Mouse (Mus musculus) embryonic facial prominence, embryonic 14.5 days (tissue): ENCODE data around the gene Elf2. TPM values are rescaled to one million over a fixed set of nuclear protein-coding genes. Genes with fewer than 3 reads are reported as not detected.

ENCODE experiments used
- ATAC-seq: fragments of 200-750 bp; cut with Nextera tagmentation; 2 replicates; pipeline ENCODE4 v1.8.0; 2017; ENCODE audit warnings: low read depth, moderate number of reproducible peaks, moderate TSS enrichment
- DNase-seq: peaks from one replicate; pipeline ENCODE4 v3.0.0-alpha.2; 2015; ENCODE audit warnings: low spot score
- H3K27ac ChIP-seq: fragments of 300-500 bp; sonication (generic); replicated peaks from 2 replicates; pipeline ENCODE4 v1.5.1; 2014; ENCODE audit warnings: low read depth, mild to moderate bottlenecking, low read length, moderate library complexity
- H3K27me3 ChIP-seq: fragments of 300-500 bp; sonication (generic); replicated peaks from 2 replicates; pipeline ENCODE4 v1.6.1; 2014; ENCODE audit warnings: low read length; ENCODE audit not compliant: control insufficient read depth, insufficient read depth
- H3K36me3 ChIP-seq: fragments of 300-500 bp; sonication (generic); 2 replicates; pipeline ENCODE4 v1.6.1; 2014; ENCODE audit warnings: low read length, mixed read lengths; ENCODE audit not compliant: control insufficient read depth, insufficient read depth
- H3K4me1 ChIP-seq: fragments of 300-500 bp; sonication (generic); 2 replicates; pipeline ENCODE4 v1.6.1; 2014; ENCODE audit warnings: antibody characterized with exemption, low read length; ENCODE audit not compliant: control insufficient read depth, insufficient read depth
- H3K4me2 ChIP-seq: fragments of 300-500 bp; sonication (generic); 2 replicates; pipeline ENCODE4 v1.6.1; 2014; ENCODE audit warnings: low read depth, mild to moderate bottlenecking, low read length, moderate library complexity, mixed read lengths
- H3K4me3 ChIP-seq: fragments of 300-500 bp; sonication (generic); 2 replicates; pipeline ENCODE4 v1.5.1; 2014; ENCODE audit warnings: low read depth, mild to moderate bottlenecking, low read length
- H3K9ac ChIP-seq: fragments of 300-500 bp; sonication (generic); 2 replicates; pipeline ENCODE4 v1.6.1; 2014; ENCODE audit warnings: low read depth, mild to moderate bottlenecking, low read length, moderate library complexity, mixed read lengths
- H3K9me3 ChIP-seq: fragments of 300-500 bp; sonication (generic); 2 replicates; pipeline ENCODE4 v1.6.1; 2016; ENCODE audit warnings: low read length; ENCODE audit not compliant: control insufficient read depth
- WGBS: fragments of 180-500 bp; shearing (Covaris S2); extraction: QIAGEN DNeasy Blood & Tissue Kit; methylation state at CpG from one replicate; pipeline ENCODE4 v1.1.7; 2014; 5-methylcytosine and 5-hydroxymethylcytosine counted together
- polyA plus RNA-seq: library from polyadenylated mRNA; unstranded; fragments of >200 nt; fragmentation: Nextera tagmentation; extraction: Ambion mirVana; gene quantifications from 2 replicates; pipeline ENCODE4 v1.2.1, GENCODE M21; 2014

Elf2 gene
- polyA plus RNA-seq, 1 experiment from 2014 or later: 56.8 TPM

DNA sequence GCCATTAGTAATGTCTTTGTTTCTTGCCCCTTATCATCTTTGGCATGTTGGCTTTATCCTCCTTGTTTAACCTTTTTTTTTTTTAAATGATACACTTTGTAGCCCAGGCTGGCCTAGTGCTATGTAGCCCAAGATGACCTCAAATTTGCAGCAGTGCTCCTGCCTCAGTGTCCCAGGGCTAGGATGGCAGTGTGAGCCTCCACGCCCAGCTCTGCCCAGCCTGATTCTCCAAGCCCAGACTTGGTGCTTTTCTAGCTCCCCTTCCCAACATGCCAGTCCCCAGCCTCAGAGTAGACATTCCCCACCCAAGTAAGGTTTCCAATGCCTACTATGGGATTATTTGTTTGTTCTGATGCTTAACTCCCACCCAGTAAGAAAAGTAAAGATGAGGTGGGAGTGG is 88.2 kb downstream of the Elf2 start:
- no peak for DNase-seq
- Histone ChIP-seq H3K9ac (no peak overlapping the region), H3K4me2 (no peak overlapping the region), H3K9me3 (no peaks in the 10 kb centered on the region), H3K27me3 (no peaks in the 10 kb centered on the region), H3K4me3 (no peak overlapping the region), H3K27ac (no peak overlapping the region), H3K4me1 (0 out of 2 replicates have a peak, but pooled peaks cover 3% of the 10 kb centered on the region), H3K36me3 (peaks cover 76% of the 10 kb centered on the region)
- no peak for ATAC-seq
- 96% methylated on average over 1 of the region's 1 CpGs for WGBS

- no peaks in the 10 kb centered on the region for H3K27me3 ChIP-seq
- 0 out of 2 replicates have a peak, but pooled peaks cover 3% of the 10 kb centered on the region for H3K4me1 ChIP-seq
- no peak overlapping the region for H3K9ac ChIP-seq
- no peak overlapping the region for H3K4me3 ChIP-seq
- no peaks in the 10 kb centered on the region for H3K9me3 ChIP-seq
- ATAC-seq: no peak
- DNase-seq: no peak
- no peak overlapping the region for H3K27ac ChIP-seq
- H3K4me2 ChIP-seq: no peak overlapping the region
- WGBS: 83% methylated on average over 5 of the region's 5 CpGs
- H3K36me3 ChIP-seq: peaks cover 64% of the 10 kb centered on the region
These were observed 89.4 kb downstream of the Elf2 start for GRCm38 (mm10) chr3:51251057-51251456.

- Histone ChIP-seq H3K4me1 (0 out of 2 replicates have a peak, but pooled peaks cover 3% of the 10 kb centered on the region), H3K27ac (no peak overlapping the region), H3K9me3 (no peaks in the 10 kb centered on the region), H3K36me3 (peaks cover 54% of the 10 kb centered on the region), H3K4me2 (no peak overlapping the region), H3K27me3 (no peaks in the 10 kb centered on the region), H3K9ac (no peak overlapping the region), H3K4me3 (no peak overlapping the region)
- DNase-seq: no peak
- 93% methylated on average over 13 of the region's 13 CpGs for WGBS
- no peak for ATAC-seq
These were observed 90.6 kb downstream of the Elf2 start for GRCm38 (mm10) chr3:51249866-51250265.

GRCm38 (mm10) chr3:51249460-51249859 is 91.0 kb downstream of the Elf2 start:
- H3K36me3 ChIP-seq: peaks cover 50% of the 10 kb centered on the region
- ATAC-seq (no peak), DNase-seq (no peak)

GRCm38 (mm10) chr3:51248600-51248999 is 91.9 kb downstream of the Elf2 start:
- Histone ChIP-seq H3K27me3 (no peaks in the 10 kb centered on the region), H3K36me3 (peaks cover 41% of the 10 kb centered on the region), H3K9me3 (no peaks in the 10 kb centered on the region), H3K4me3 (no peak overlapping the region), H3K27ac (no peak overlapping the region), H3K4me2 (no peak overlapping the region), H3K4me1 (0 out of 2 replicates have a peak, but pooled peaks cover 3% of the 10 kb centered on the region), H3K9ac (no peak overlapping the region)
- ATAC-seq: no peak
- 84% methylated on average over 6 of the region's 6 CpGs for WGBS
- DNase-seq: no peak

More at GRCm38 (mm10) chr3:51249460-51249859, 91.0 kb downstream of the Elf2 start:
- no peak overlapping the region for H3K9ac ChIP-seq
- H3K27ac ChIP-seq: no peak overlapping the region
- no peak overlapping the region for H3K4me2 ChIP-seq
- 88% methylated on average over 11 of the region's 11 CpGs for WGBS
- no peaks in the 10 kb centered on the region for H3K9me3 ChIP-seq
- no peaks in the 10 kb centered on the region for H3K27me3 ChIP-seq
- H3K4me3 ChIP-seq: no peak overlapping the region
- 0 out of 2 replicates have a peak, but pooled peaks cover 3% of the 10 kb centered on the region for H3K4me1 ChIP-seq

DNA sequence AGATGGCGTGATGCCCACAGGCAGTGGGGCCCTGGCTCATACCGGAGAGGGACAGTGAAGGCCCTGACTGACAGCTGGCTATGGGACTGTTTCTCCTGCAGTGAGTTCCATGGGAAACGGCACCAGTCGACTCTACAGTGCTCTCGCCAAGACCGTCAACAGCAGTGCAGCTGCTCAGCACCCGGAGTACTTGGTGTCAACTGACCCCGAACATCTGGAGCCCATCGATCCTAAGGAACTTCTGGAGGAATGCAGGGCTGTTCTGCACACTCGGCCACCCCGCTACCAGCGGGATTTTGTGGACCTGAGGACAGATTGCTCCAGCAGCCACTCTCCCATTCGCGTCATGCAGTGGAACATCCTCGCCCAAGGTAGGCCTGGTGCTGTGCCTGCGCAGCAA is 92.8 kb downstream of the Elf2 start:
- Histone ChIP-seq H3K4me1 (0 out of 2 replicates have a peak, but pooled peaks cover 3% of the 10 kb centered on the region), H3K4me2 (no peak overlapping the region), H3K4me3 (no peak overlapping the region), H3K36me3 (peaks cover 32% of the 10 kb centered on the region), H3K27ac (no peak overlapping the region), H3K9ac (no peak overlapping the region), H3K9me3 (no peaks in the 10 kb centered on the region), H3K27me3 (no peaks in the 10 kb centered on the region)
- ATAC-seq: peak; percentile 74
- peak; percentile 66 for DNase-seq
- 47% methylated on average over 16 of the region's 16 CpGs for WGBS

- H3K9me3 ChIP-seq: no peaks in the 10 kb centered on the region
- H3K4me3 ChIP-seq: no peak overlapping the region
- WGBS: 86% methylated on average over 3 of the region's 3 CpGs
- no peaks in the 10 kb centered on the region for H3K4me1 ChIP-seq
- H3K36me3 ChIP-seq: no peaks in the 10 kb centered on the region
- no peak overlapping the region for H3K4me2 ChIP-seq
- H3K27me3 ChIP-seq: no peaks in the 10 kb centered on the region
- H3K9ac ChIP-seq: no peak overlapping the region
- no peak overlapping the region for H3K27ac ChIP-seq
- DNase-seq (no peak), ATAC-seq (no peak)
These were observed 100.9 kb downstream of the Elf2 start for GRCm38 (mm10) chr3:51239541-51239940.

DNA sequence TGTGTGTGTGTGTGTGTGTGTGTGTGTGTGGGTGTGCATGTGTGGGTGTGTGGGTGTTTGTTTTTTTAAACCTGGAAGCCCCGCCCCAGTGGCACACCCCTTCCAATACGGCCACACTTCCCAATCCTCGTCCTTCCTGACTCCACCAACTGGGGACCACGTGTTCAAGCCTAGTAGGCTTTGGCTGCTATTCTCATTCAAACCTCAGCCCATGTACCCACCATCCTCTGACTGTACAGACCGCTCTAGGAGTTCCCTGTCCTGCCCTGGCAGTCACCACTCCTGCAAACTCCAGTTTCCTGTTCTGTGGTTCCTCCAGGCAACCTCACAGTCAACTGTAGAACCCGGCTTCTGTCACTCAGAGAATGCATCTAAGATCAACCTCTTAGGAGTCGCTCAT is 101.9 kb downstream of the Elf2 start:
- Histone ChIP-seq H3K4me3 (no peak overlapping the region), H3K4me2 (no peak overlapping the region), H3K9ac (no peak overlapping the region), H3K4me1 (no peaks in the 10 kb centered on the region), H3K9me3 (no peaks in the 10 kb centered on the region), H3K27me3 (no peaks in the 10 kb centered on the region), H3K36me3 (no peaks in the 10 kb centered on the region), H3K27ac (no peak overlapping the region)
- no peak for ATAC-seq
- WGBS: 75% methylated on average over 7 of the region's 7 CpGs
- DNase-seq: no peak

GRCm38 (mm10) chr3:51234752-51235055 is 105.8 kb downstream of the Elf2 start:
- Histone ChIP-seq H3K36me3 (no peaks in the 10 kb centered on the region), H3K27ac (no peak overlapping the region), H3K4me1 (no peaks in the 10 kb centered on the region), H3K9me3 (no peaks in the 10 kb centered on the region), H3K4me2 (peak overlapping the region; percentile 26; the same call in 1 of the 2 replicates), H3K4me3 (no peak overlapping the region), H3K9ac (no peak overlapping the region), H3K27me3 (no peaks in the 10 kb centered on the region)
- 76% methylated on average over 5 of the region's 5 CpGs for WGBS
- DNase-seq: no peak
- peak; percentile 46 for ATAC-seq
